Mouse (Mus musculus) midbrain, embryonic 16.5 days (tissue): ENCODE data around the gene Baz2b. TPM values are rescaled to one million over a fixed set of nuclear protein-coding genes. Genes with fewer than 3 reads are reported as not detected.
A peak's percentile ranks its signal among the peaks of the same experiment; 100 is the strongest.

Source experiments
- ATAC-seq: fragments of 200-750 bp; cut with Nextera tagmentation; 2 replicates; pipeline ENCODE4 v1.8.0; 2017; ENCODE audit warnings: moderate TSS enrichment
- H3K27ac ChIP-seq: fragments of 300-500 bp; sonication (generic); 2 replicates; pipeline ENCODE4 v1.5.1; 2014; ENCODE audit warnings: mild to moderate bottlenecking, low read length, mixed read lengths
- H3K27me3 ChIP-seq: fragments of 300-500 bp; sonication (generic); 2 replicates; pipeline ENCODE4 v1.6.1; 2014; ENCODE audit warnings: low read depth, low read length, mixed read lengths; ENCODE audit not compliant: control insufficient read depth, insufficient read depth
- H3K36me3 ChIP-seq: fragments of 300-500 bp; sonication (generic); 2 replicates; pipeline ENCODE4 v1.6.1; 2014; ENCODE audit warnings: mild to moderate bottlenecking, low read length, moderate library complexity, mixed read lengths; ENCODE audit not compliant: control insufficient read depth, insufficient read depth
- H3K4me1 ChIP-seq: fragments of 300-500 bp; sonication (generic); 2 replicates; pipeline ENCODE4 v1.6.1; 2014; ENCODE audit warnings: mild to moderate bottlenecking, low read length, mixed read lengths; ENCODE audit not compliant: control insufficient read depth, insufficient read depth
- H3K4me2 ChIP-seq: fragments of 300-500 bp; sonication (generic); 2 replicates; pipeline ENCODE4 v1.6.1; 2014; ENCODE audit warnings: mild to moderate bottlenecking, low read length, mixed read lengths
- H3K4me3 ChIP-seq: fragments of 300-500 bp; sonication (generic); 2 replicates; pipeline ENCODE4 v1.5.1; 2014; ENCODE audit warnings: low read depth, mild to moderate bottlenecking, low read length, moderate library complexity, mixed read lengths
- H3K9ac ChIP-seq: fragments of 300-500 bp; sonication (generic); 2 replicates; pipeline ENCODE4 v1.6.1; 2014; ENCODE audit warnings: low read depth, low read length, mixed read lengths
- H3K9me3 ChIP-seq: fragments of 300-500 bp; sonication (generic); replicated peaks from 2 replicates; pipeline ENCODE4 v1.6.1; 2014; ENCODE audit warnings: mild to moderate bottlenecking, low read length, mixed read lengths; ENCODE audit not compliant: control insufficient read depth, poor library complexity, severe bottlenecking
- WGBS: fragments of 180-500 bp; shearing (Covaris S2); extraction: QIAGEN DNeasy Blood & Tissue Kit; methylation state at CpG from one replicate; pipeline ENCODE4 v1.1.7; 2014; 5-methylcytosine and 5-hydroxymethylcytosine counted together
- polyA plus RNA-seq: library from polyadenylated mRNA; unstranded; fragments of >200 nt; fragmentation: Nextera tagmentation; extraction: Ambion mirVana; gene quantifications from 2 replicates; pipeline ENCODE4 v1.2.1, GENCODE M21; 2015

The Baz2b gene
- polyA plus RNA-seq, 1 experiment from 2014 or later: 75.3 TPM

DNA sequence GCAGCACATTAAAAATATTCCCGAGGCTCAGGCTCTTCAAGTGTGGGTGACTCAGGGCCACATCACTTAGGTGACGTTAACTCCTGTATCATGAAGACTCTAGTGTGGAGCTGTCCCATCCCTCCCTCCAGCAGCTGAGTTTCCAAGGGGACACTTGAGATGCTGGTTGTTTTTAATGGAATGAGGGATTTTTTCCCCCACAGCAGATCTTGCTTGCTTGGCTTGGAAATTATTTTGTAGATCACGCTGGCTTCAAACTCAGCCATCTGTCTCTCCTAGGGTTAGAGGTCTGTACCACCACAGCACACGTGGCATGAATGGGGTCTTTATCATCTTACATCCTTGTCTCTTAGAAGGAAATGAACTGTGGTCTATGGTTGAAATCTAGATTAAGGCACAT, 258.5 kb downstream of the Baz2b start:
- H3K9me3 ChIP-seq: no peaks in the 10 kb centered on the region
- H3K36me3 ChIP-seq: peaks cover 5% of the 10 kb centered on the region; the same call in 1 of the 2 replicates
- 88% methylated on average over 4 of the region's 4 CpGs for WGBS
- ATAC-seq: no peak
- H3K4me2 ChIP-seq: no peak overlapping the region
- no peaks in the 10 kb centered on the region for H3K27me3 ChIP-seq
- H3K27ac ChIP-seq: no peak overlapping the region
- H3K9ac ChIP-seq: no peak overlapping the region
- no peaks in the 10 kb centered on the region for H3K4me1 ChIP-seq
- no peak overlapping the region for H3K4me3 ChIP-seq

DNA sequence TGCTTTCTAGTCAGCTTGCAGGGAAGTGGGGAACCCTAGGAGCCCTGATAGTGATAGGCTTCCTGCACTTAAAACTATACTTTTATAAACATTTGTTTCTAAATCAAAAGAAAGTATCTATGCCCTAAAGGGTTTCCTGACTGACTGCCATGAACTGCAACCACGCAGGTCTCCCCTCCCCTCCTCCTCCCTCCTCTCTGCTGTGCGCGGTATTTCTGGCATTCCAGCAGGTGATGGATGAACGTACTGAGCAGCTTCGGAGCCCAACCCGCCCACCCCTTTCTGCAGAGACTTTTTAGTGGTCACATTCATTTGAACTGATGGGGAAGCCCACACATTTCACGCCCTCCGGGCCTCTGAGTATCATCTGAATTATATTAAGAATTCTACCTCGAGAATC, 273.3 kb downstream of the Baz2b start:
- Histone ChIP-seq H3K27me3 (no peaks in the 10 kb centered on the region), H3K27ac (no peak overlapping the region), H3K36me3 (peaks cover 2% of the 10 kb centered on the region), H3K4me2 (no peak overlapping the region), H3K9ac (no peak overlapping the region), H3K4me1 (no peaks in the 10 kb centered on the region), H3K9me3 (no peaks in the 10 kb centered on the region), H3K4me3 (no peak overlapping the region)
- ATAC-seq: no peak
- 44% methylated on average over 9 of the region's 9 CpGs for WGBS

DNA sequence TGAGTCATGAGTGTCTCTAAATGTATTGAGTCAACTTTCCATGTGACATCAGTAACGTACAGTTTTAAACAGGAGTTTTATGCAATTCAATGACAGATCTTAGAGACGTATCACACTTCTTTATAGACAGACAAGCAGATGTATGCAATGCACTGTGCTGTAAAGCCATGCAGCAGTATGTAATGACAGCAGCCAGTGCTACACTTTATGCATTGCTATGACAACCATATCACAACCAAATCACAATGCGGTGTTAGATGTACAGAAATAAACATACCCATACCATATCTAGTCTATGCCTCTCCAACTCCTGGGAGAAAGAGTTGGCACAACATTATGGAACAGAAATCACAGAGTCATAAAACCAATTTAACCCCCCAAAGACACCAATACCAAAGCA, 276.5 kb downstream of the Baz2b start:
- ATAC-seq: no peak
- WGBS: 92% methylated on average over 3 of the region's 3 CpGs

DNA sequence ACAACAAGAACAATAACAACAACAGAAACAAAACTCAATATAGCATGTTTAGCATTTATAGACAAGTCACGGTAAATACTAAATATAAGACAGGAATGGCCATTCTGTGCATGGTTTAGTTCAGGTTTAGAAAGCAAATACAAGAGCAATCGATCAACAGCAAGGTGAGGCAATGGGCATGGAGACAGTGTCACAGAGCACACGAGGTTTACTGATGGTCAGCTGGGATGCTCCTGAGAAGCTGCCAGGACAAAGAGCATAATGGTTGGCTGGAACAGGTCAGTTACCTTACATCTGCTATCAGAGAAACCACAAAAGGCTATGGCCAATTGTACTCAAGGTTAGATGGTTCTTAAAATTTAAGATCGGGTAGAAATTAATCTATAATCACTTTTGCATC, 277.4 kb downstream of the Baz2b start:
- Histone ChIP-seq H3K9me3 (no peaks in the 10 kb centered on the region), H3K9ac (no peak overlapping the region), H3K4me3 (no peak overlapping the region), H3K27ac (no peak overlapping the region), H3K4me1 (no peaks in the 10 kb centered on the region), H3K4me2 (no peak overlapping the region), H3K27me3 (no peaks in the 10 kb centered on the region), H3K36me3 (peaks cover 2% of the 10 kb centered on the region; the same call in 1 of the 2 replicates)
- ATAC-seq: no peak
- 93% methylated on average over 4 of the region's 4 CpGs for WGBS

More for the DNA sequence above, 276.5 kb downstream of the Baz2b start:
- H3K9me3 ChIP-seq: no peaks in the 10 kb centered on the region
- H3K4me2 ChIP-seq: no peak overlapping the region
- H3K4me1 ChIP-seq: no peaks in the 10 kb centered on the region
- H3K9ac ChIP-seq: no peak overlapping the region
- H3K27ac ChIP-seq: no peak overlapping the region
- H3K4me3 ChIP-seq: no peak overlapping the region
- H3K27me3 ChIP-seq: no peaks in the 10 kb centered on the region
- peaks cover 2% of the 10 kb centered on the region; the same call in 1 of the 2 replicates for H3K36me3 ChIP-seq

DNA sequence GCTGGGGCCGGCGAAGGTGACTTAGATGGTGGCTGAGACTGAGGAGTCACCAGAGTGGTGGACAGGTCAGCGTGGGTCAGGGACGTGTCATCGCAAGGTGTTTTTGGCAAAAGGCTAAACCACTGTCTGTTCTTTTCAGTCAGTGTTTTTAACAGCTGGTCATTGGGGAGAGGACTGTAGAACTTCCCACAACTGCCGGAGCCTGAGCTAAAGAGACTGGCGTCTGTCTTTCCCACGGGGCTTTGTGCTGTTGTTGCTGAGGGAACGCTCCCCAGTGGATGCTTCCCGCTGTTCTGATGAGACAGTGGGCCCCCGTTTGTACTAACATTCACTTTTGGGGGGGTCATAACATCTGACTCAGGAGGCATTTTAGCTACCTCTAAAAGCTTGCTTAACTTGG, 296.0 kb downstream of the Baz2b start:
- no peak overlapping the region for H3K27ac ChIP-seq
- H3K27me3 ChIP-seq: no peaks in the 10 kb centered on the region
- no peaks in the 10 kb centered on the region for H3K4me1 ChIP-seq
- H3K4me2 ChIP-seq: no peak overlapping the region
- H3K4me3 ChIP-seq: no peak overlapping the region
- no peak for ATAC-seq
- H3K36me3 ChIP-seq: peaks cover 19% of the 10 kb centered on the region
- WGBS: 64% methylated on average over 11 of the region's 11 CpGs
- H3K9me3 ChIP-seq: no peaks in the 10 kb centered on the region
- no peak overlapping the region for H3K9ac ChIP-seq

DNA sequence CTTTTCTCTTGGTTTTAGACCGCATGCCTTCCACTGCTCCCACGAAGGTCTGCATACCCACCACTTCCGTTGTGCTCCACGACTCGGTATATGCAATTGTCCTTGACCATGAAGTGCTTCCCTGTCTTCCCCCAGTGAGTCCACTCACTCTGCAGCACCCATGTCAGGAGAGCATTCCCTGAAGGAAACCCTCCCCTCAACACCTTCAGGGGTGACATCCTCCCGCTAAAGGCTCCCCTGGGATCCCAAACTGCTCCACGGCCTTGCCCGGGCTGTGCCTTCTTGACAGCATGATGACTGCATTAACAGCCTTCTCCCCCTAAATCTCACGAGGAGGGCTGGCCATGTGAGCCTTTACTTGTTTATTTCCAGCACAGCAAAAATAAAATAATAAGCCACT, 301.6 kb downstream of the Baz2b start:
- no peak overlapping the region for H3K4me2 ChIP-seq
- H3K9me3 ChIP-seq: no peaks in the 10 kb centered on the region
- peaks cover 15% of the 10 kb centered on the region for H3K36me3 ChIP-seq
- 92% methylated on average over 9 of the region's 9 CpGs for WGBS
- no peak overlapping the region for H3K27ac ChIP-seq
- no peak overlapping the region for H3K4me3 ChIP-seq
- no peak overlapping the region for H3K9ac ChIP-seq
- no peak for ATAC-seq
- no peaks in the 10 kb centered on the region for H3K4me1 ChIP-seq
- no peaks in the 10 kb centered on the region for H3K27me3 ChIP-seq

DNA sequence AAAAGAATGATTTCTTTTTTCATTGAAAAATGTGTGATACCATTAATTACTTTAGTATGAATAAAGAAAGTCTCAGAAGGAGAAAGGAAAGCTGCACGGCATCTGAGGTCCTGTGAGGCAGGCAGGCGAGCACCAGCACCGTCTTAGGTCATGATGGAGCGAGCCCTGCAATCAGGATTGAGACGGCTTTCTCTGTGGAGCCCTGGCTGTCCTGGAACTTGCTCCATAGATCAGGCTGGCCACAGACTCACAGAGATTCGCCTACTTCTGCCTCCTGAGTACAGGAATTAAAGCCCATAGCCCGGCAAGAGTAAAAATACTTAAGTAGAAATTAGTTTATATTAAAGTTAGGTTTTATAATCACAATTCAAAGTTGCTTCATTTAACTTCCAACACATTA, 305.6 kb downstream of the Baz2b start:
- ATAC-seq: no peak
- H3K9ac ChIP-seq: no peak overlapping the region
- 81% methylated on average over 7 of the region's 7 CpGs for WGBS
- H3K4me3 ChIP-seq: no peak overlapping the region
- no peak overlapping the region for H3K4me2 ChIP-seq
- no peaks in the 10 kb centered on the region for H3K4me1 ChIP-seq
- H3K27ac ChIP-seq: no peak overlapping the region
- H3K36me3 ChIP-seq: peaks cover 8% of the 10 kb centered on the region
- no peaks in the 10 kb centered on the region for H3K27me3 ChIP-seq
- H3K9me3 ChIP-seq: no peaks in the 10 kb centered on the region

DNA sequence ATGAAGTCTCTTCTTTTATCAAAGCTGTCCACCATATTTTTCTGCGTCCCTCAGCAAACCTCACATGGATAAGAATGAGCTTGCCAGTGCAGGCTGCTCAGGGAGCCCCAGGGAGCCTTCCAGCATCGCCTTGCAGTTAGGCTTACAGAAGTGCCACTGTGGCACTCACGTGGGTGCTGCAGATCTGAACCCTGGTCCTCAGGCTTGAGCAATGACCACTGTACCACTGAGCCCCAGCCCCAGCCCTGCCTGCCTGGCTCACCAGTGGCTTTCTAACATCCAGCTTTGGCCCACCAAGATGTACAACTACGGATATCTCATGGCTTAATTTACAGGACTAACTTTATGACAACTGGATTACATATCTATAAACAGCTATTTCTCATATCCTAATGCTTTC, 311.0 kb downstream of the Baz2b start:
- ATAC-seq: no peak; the same call in 1 of the 2 replicates
- H3K4me3 ChIP-seq: no peak overlapping the region
- H3K4me2 ChIP-seq: no peak overlapping the region
- H3K9me3 ChIP-seq: no peaks in the 10 kb centered on the region
- 0 out of 2 replicates have a peak, but pooled peaks cover 2% of the 10 kb centered on the region for H3K36me3 ChIP-seq
- 79% methylated on average over 4 of the region's 4 CpGs for WGBS
- no peak overlapping the region for H3K27ac ChIP-seq
- H3K4me1 ChIP-seq: no peaks in the 10 kb centered on the region
- H3K9ac ChIP-seq: no peak overlapping the region
- H3K27me3 ChIP-seq: no peaks in the 10 kb centered on the region

DNA sequence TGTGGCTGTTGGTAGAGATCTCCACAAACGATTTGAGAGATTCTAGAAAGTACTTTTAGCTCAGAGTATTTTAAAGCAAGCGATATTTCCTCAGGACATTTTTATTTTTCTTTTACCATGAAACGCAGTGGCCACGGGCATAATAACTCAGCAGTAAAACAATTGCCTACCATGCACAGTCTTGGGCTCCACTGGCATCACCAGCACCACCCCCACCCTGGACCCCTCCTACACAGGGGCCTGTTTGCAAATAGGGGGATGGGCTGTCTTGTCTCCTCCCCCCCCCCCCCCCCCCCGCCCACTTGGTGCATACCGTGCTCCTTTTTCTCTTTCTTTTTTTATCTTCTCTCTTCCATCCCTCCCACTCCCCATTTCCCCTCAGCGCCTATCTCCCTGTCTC, 311.5 kb downstream of the Baz2b start:
- ATAC-seq: peak; percentile 58; the same call in 1 of the 2 replicates
- no peak overlapping the region for H3K4me3 ChIP-seq
- H3K27me3 ChIP-seq: no peaks in the 10 kb centered on the region
- no peak overlapping the region for H3K27ac ChIP-seq
- H3K9ac ChIP-seq: no peak overlapping the region
- no peaks in the 10 kb centered on the region for H3K9me3 ChIP-seq
- no peak overlapping the region for H3K4me2 ChIP-seq
- no peaks in the 10 kb centered on the region for H3K4me1 ChIP-seq
- WGBS: 94% methylated on average over 5 of the region's 7 CpGs
- H3K36me3 ChIP-seq: 0 out of 2 replicates have a peak, but pooled peaks cover 2% of the 10 kb centered on the region
